ENCODE assay signal across 13 mouse cellular contexts in genomic region chr10:19034764-19035163, GRCm38 (mm10). TPM values are rescaled to one million over a fixed set of nuclear protein-coding genes. Genes with fewer than 3 reads are reported as not detected.
DNase-seq lines count a peak whose midpoint lies in the region; ATAC-seq and TF ChIP-seq lines count a peak whose summit lies in the region.
"Had no signal": no experiment of that assay in that cellular context is flagged by ENCODE, and none has a peak within 500 bp of the region (broad histone marks: within the 10 kb centered on the region; RNA-seq: fewer than 3 reads in every experiment).

No protein-coding gene starts in this region.

- no peak overlapping the region for H3K4me2 ChIP-seq in heart, postnatal 0 days (ENCODE audit: low read depth, low read length)
- no peak overlapping the region for H3K4me2 ChIP-seq in liver, embryonic 11.5 days
- H3K4me2 ChIP-seq: limb, embryonic 12.5 days; midbrain, embryonic 12.5 days had no signal

- H3K27ac ChIP-seq in heart, postnatal 0 days (ENCODE audit: low read depth), result no peak overlapping the region
- H3K27ac ChIP-seq in heart, embryonic 10.5 days, result no peak overlapping the region
- H3K27ac ChIP-seq in liver, adult 2 months (replicated peaks; ENCODE audit: insufficient read depth, low read depth, low read length), result no peak overlapping the region
- H3K27ac ChIP-seq in liver, embryonic 11.5 days (ENCODE audit: low read depth, low read length), result no peak overlapping the region
- H3K27ac ChIP-seq: limb, embryonic 12.5 days; midbrain, embryonic 12.5 days had no signal

- ATAC-seq in heart, postnatal 0 days (ENCODE audit: insufficient read depth, low read depth), result peak; percentile 53; the same call in 1 of the 2 replicates
- no peak for ATAC-seq in liver, embryonic 11.5 days (replicated peaks; ENCODE audit: low FRiP score)

- H3K4me1 ChIP-seq in heart, postnatal 0 days (ENCODE audit: control insufficient read depth, insufficient read depth), result peaks cover 7% of the 10 kb centered on the region; the same call in 1 of the 2 replicates
- H3K4me1 ChIP-seq in heart, embryonic 10.5 days, result no peaks in the 10 kb centered on the region
- no peaks in the 10 kb centered on the region; the same call in 1 of the 2 replicates for H3K4me1 ChIP-seq in liver, adult 2 months (ENCODE audit: control insufficient read depth, insufficient read depth, low read length)
- H3K4me1 ChIP-seq in liver, embryonic 11.5 days (replicated peaks; ENCODE audit: control insufficient read depth, insufficient read depth, low read length), result no peaks in the 10 kb centered on the region
- H3K4me1 ChIP-seq: limb, embryonic 12.5 days; midbrain, embryonic 12.5 days had no signal

- H3K27me3 ChIP-seq in heart, postnatal 0 days (ENCODE audit: control insufficient read depth, insufficient read depth, low read length), result no peaks in the 10 kb centered on the region
- H3K27me3 ChIP-seq in heart, embryonic 10.5 days (ENCODE audit: insufficient read depth, poor library complexity, severe bottlenecking), result no peaks in the 10 kb centered on the region
- H3K27me3 ChIP-seq in liver, adult 2 months (ENCODE audit: control insufficient read depth, insufficient read depth, low read length), result no peaks in the 10 kb centered on the region
- H3K27me3 ChIP-seq in liver, embryonic 11.5 days (replicated peaks; ENCODE audit: control insufficient read depth, insufficient read depth, low read length), result no peaks in the 10 kb centered on the region
- H3K27me3 ChIP-seq: limb, embryonic 12.5 days; midbrain, embryonic 12.5 days had no signal

- WGBS in heart, postnatal 0 days, result 16% methylated on average over 3 of the region's 3 CpGs
- 72% methylated on average over 3 of the region's 3 CpGs for WGBS in heart, embryonic 10.5 days
- WGBS in liver, adult 2 months, result 42% methylated on average over 3 of the region's 3 CpGs
- 87% methylated on average over 3 of the region's 3 CpGs for WGBS in liver, embryonic 11.5 days

- no peak for TF ChIP-seq CTCF in heart, postnatal 0 days (IDR thresholded peaks at IDR 0.05; ENCODE audit: low read depth)
- no peak for TF ChIP-seq CTCF in liver, adult 2 months (IDR thresholded peaks at IDR 0.05; ENCODE audit: low read depth, low read length)

- H3K9me3 ChIP-seq in heart, postnatal 0 days (replicated peaks; ENCODE audit: control insufficient read depth, low read length), result no peaks in the 10 kb centered on the region
- H3K9me3 ChIP-seq in heart, embryonic 10.5 days, result no peaks in the 10 kb centered on the region
- no peaks in the 10 kb centered on the region for H3K9me3 ChIP-seq in liver, embryonic 11.5 days (ENCODE audit: control insufficient read depth, low read length)
- H3K9me3 ChIP-seq: limb, embryonic 12.5 days; midbrain, embryonic 12.5 days had no signal

- no peak overlapping the region for H3K9ac ChIP-seq in heart, postnatal 0 days (replicated peaks; ENCODE audit: low read depth, low read length)
- H3K9ac ChIP-seq in liver, adult 2 months (ENCODE audit: low read depth, low read length), result no peak overlapping the region
- no peak overlapping the region for H3K9ac ChIP-seq in liver, embryonic 11.5 days (ENCODE audit: low read depth, low read length)
- H3K9ac ChIP-seq: limb, embryonic 12.5 days; midbrain, embryonic 12.5 days had no signal

- TF ChIP-seq EP300 in heart, postnatal 0 days (IDR thresholded peaks at IDR 0.05; ENCODE audit: low read depth), result no peak

- DNase-seq in adrenal gland, postnatal 14 days, result peak; percentile 8
- no peak for DNase-seq in adrenal gland, adult 18-20 months (ENCODE audit: low spot score in 2 of 2)
- DNase-seq in heart, postnatal 0 days (ENCODE audit: low spot score), result no peak
- DNase-seq in heart, embryonic 10.5 days (ENCODE audit: low spot score), result no peak
- peak; percentile 19 for DNase-seq in liver, adult 2 months (ENCODE audit: extremely low read depth, low read depth, low spot score)
- no peak for DNase-seq in liver, embryonic 11.5 days (ENCODE audit: low spot score)
- peak; percentile 30 for DNase-seq in gonadal fat pad, adult 2 months (ENCODE audit: low read depth)
- DNase-seq in spleen, postnatal 14 days (ENCODE audit: low spot score in 2 of 2), result no peak
- DNase-seq: adrenal gland, postnatal 36 days; kidney, postnatal 10 days; lung, adult 18-20 months had no signal

- no peaks in the 10 kb centered on the region for H3K36me3 ChIP-seq in heart, postnatal 0 days (replicated peaks; ENCODE audit: control insufficient read depth, insufficient read depth, low read length)
- H3K36me3 ChIP-seq in heart, embryonic 10.5 days, result no peaks in the 10 kb centered on the region
- H3K36me3 ChIP-seq in liver, adult 2 months (ENCODE audit: control insufficient read depth, insufficient read depth, low read length), result no peaks in the 10 kb centered on the region
- no peaks in the 10 kb centered on the region for H3K36me3 ChIP-seq in liver, embryonic 11.5 days (ENCODE audit: control insufficient read depth, insufficient read depth, low read length)
- H3K36me3 ChIP-seq: limb, embryonic 12.5 days; midbrain, embryonic 12.5 days had no signal

- no peak for TF ChIP-seq POLR2A in liver, adult 2 months (IDR thresholded peaks at IDR 0.05; ENCODE audit: extremely low read depth, insufficient read depth, low read length)

- no peak overlapping the region for H3K4me3 ChIP-seq in heart, postnatal 0 days (ENCODE audit: low read depth, low read length)
- no peak overlapping the region for H3K4me3 ChIP-seq in heart, embryonic 10.5 days
- no peak overlapping the region for H3K4me3 ChIP-seq in liver, adult 2 months (ENCODE audit: insufficient read depth, low read depth, low read length)
- no peak overlapping the region for H3K4me3 ChIP-seq in liver, embryonic 11.5 days (ENCODE audit: low read depth, low read length)
- H3K4me3 ChIP-seq: limb, embryonic 12.5 days; midbrain, embryonic 12.5 days had no signal

- H3K79me2 ChIP-seq in liver, adult 2 months (ENCODE audit: control insufficient read depth, insufficient read depth, low read length), result no peaks in the 10 kb centered on the region

RNA-seq across cellular contexts. Expression of gene Tnfaip3, which starts 19.3 kb away (rescaled TPM):
- total RNA-seq in adrenal gland, postnatal 14 days (2021), result 4.7 and 10.3 TPM in 2 replicates
- total RNA-seq in adrenal gland, adult 18-20 months (2021), result 10 to 100 TPM in 1 of 2 experiments, 1 to 10 TPM in 1; 5.6 to 10.1 TPM
- total RNA-seq in heart, postnatal 0 days (2014; rRNA removed; ENCODE audit: low replicate concordance), result 4.2 and 4.6 TPM in 2 replicates
- polyA plus RNA-seq in heart, postnatal 0 days (2015; fragmentation: Nextera tagmentation; extraction: Ambion mirVana), result 1.1 and 1.3 TPM in 2 replicates
- polyA plus RNA-seq in heart, embryonic 10.5 days (2016; fragmentation: Nextera tagmentation; extraction: Ambion mirVana), result 1.6 and 3.7 TPM in 2 replicates
- 2.5 and 3.0 TPM in 2 replicates for total RNA-seq in liver, adult 2 months (2014; rRNA removed)
- 0.59 and 0.70 TPM in 2 replicates for polyA plus RNA-seq in liver, adult 2 months (2012; rRNA removed)
- 0.81 and 1.3 TPM in 2 replicates for polyA plus RNA-seq in liver, embryonic 11.5 days (2014; fragmentation: Nextera tagmentation; extraction: Ambion mirVana)
- polyA plus RNA-seq in gonadal fat pad, adult 2 months (2012; rRNA removed), result 4.2 and 4.3 TPM in 2 replicates

Comparison
In these comparisons a context has a peak if more than half of its experiments do, and no peak if none do; other contexts are left out.
1. DNase-seq: peak in adrenal gland, postnatal 14 days (single experiment), liver, adult 2 months (single experiment) and gonadal fat pad, adult 2 months (single experiment); none in adrenal gland, adult 18-20 months (0 of 2), heart, postnatal 0 days (single experiment), heart, embryonic 10.5 days (single experiment), liver, embryonic 11.5 days (single experiment) and spleen, postnatal 14 days (0 of 2).